Mouse (Mus musculus): Measurements from ENCODE around the gene Gm21863. TPM values are rescaled to one million over a fixed set of nuclear protein-coding genes. Genes with fewer than 3 reads are reported as not detected.
"Not testable (repeated sequence)": the region's sequence is repeated elsewhere in the genome, so short reads cannot be mapped to it uniquely, and the experiment has no call there.

Gm21863 gene
- not detected in 2 replicates for polyA plus RNA-seq (2012; rRNA removed)

DNA sequence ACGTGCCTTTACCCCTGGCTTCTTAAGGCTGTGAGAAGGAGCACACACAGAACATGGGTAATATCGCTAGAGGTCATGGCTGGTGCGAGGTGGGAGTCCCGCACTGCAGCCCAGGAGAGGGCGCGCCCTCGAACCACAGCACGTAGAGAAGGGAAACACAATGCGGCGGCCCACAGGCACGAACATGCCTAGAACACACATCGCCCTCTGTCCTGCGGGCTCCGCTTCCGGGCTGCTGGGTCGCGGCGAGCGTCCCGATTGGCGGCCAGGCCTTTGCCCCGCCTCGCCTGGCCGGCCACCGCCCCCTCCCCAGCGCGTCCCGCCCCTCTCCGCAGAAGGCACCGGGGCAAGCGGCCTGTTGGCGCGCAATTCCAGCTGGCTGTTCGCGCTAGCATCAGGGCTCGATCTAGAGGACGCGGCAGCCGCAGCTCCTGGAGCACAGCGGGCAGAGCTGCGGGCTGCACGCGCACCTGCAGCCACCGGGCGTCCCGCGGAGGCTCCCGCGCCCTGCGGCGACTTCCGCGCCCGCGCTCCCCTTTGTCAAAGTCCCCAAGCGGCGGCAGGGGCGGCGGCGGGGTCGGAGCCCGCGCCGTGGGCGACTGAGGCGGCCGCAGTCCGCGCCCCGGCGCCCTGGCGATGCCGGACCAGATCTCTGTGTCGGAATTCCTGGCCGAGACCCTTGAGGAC, at the start of gene Gm21863:
Gene Gm21863, plus strand, starts transcription at position 637 of the 687 bp plus-strand sequence.
- not testable (repeated sequence) for H3K4me1 ChIP-seq (ENCODE audit: control insufficient read depth, insufficient read depth, low read length); H3K27ac ChIP-seq (ENCODE audit: insufficient read depth, low read length); H3K4me3 ChIP-seq (ENCODE audit: insufficient read depth, low read length)

DNA sequence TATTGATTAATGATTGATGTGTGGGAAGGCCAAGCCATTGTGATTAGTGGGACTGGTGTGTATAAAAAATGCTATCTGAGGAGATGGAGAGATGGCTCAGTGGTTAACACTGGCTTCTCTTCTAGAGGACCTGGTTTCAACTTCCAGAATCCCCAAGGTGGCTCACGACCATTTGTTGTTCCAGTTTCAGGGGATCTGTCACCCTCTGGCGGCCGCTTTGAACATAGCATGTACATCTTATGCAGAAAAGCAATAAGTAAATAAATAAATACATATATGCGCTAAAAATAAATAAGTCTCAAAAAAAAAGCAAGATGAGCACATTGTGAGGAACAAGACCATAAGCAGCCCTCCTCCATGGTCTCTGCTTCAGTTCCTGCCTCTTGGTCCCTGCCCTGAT, 26.3 kb upstream of the Gm21863 start:
- not testable (repeated sequence) for H3K27ac ChIP-seq (ENCODE audit: insufficient read depth, low read length)

More for the DNA sequence above, 26.3 kb upstream of the Gm21863 start:
- H3K4me1 ChIP-seq (ENCODE audit: control insufficient read depth, insufficient read depth, low read length); H3K4me3 ChIP-seq (ENCODE audit: insufficient read depth, low read length): not testable (repeated sequence)

All from cortical plate, adult 2 months (tissue).